Mouse (Mus musculus) CH12.LX (cell line): ENCODE results near the gene Rab25. TPM values are rescaled to one million over a fixed set of nuclear protein-coding genes. Genes with fewer than 3 reads are reported as not detected.

Experiments
- DNase-seq: peaks from one replicate; pipeline ENCODE4 v3.0.0-alpha.2; 2013; ENCODE audit errors: extremely low read depth
- H3K27ac ChIP-seq: 2 replicates; pipeline ENCODE4 v1.5.1; 2012; ENCODE audit warnings: low read depth, mild to moderate bottlenecking, control low read depth, moderate library complexity; ENCODE audit not compliant: insufficient read depth
- H3K27me3 ChIP-seq: replicated peaks from 2 replicates; pipeline ENCODE3; 2012; ENCODE audit warnings: inconsistent platforms
- H3K36me3 ChIP-seq, 2 experiments: replicated peaks in 1 of 2; 2 replicates each; pipeline versions ENCODE3 to v1.6.1; 2012; ENCODE audit warnings: inconsistent platforms in 1 of 2, low read length in 1 of 2, mild to moderate bottlenecking in 1 of 2, mixed read lengths in 1 of 2, moderate library complexity in 1 of 2; ENCODE audit not compliant: control insufficient read depth in 1 of 2, insufficient read depth in 1 of 2
- H3K4me1 ChIP-seq, 2 experiments: 2 replicates each; pipeline ENCODE4 v1.6.1; 2012; ENCODE audit warnings: inconsistent platforms in 1 of 2, moderate library complexity in 1 of 2; ENCODE audit not compliant: insufficient read depth in 2 of 2, control insufficient read depth in 1 of 2
- H3K4me2 ChIP-seq: 2 replicates; pipeline ENCODE4 v1.6.1; 2012; ENCODE audit warnings: low read depth, mild to moderate bottlenecking, control low read depth; ENCODE audit not compliant: poor library complexity, insufficient read depth, severe bottlenecking
- H3K4me3 ChIP-seq, 3 experiments: fragments of 150-350 bp in 1 of 3; sonication (generic) in 1 of 3; replicated peaks in 1 of 3; 2 replicates each; pipeline versions ENCODE3 to v1.5.1; 2011 to 2012; ENCODE audit warnings: low read depth in 2 of 3, low read length in 2 of 3, mild to moderate bottlenecking in 2 of 3, moderate library complexity in 2 of 3, control low read depth in 1 of 3, improper control_type of control experiment in 1 of 3, inconsistent platforms in 1 of 3, mixed read lengths in 1 of 3; ENCODE audit not compliant: poor library complexity in 1 of 3
- H3K79me2 ChIP-seq: replicated peaks from 2 replicates; pipeline ENCODE4 v1.6.1; 2012; ENCODE audit warnings: mild to moderate bottlenecking, moderate library complexity; ENCODE audit not compliant: control insufficient read depth, poor library complexity, insufficient read depth, severe bottlenecking; ENCODE audit errors: extremely low read depth
- H3K9ac ChIP-seq: 2 replicates; pipeline ENCODE4 v1.6.1; 2012; ENCODE audit warnings: low read depth, mild to moderate bottlenecking, control low read depth, moderate library complexity; ENCODE audit not compliant: insufficient read depth
- H3K9me3 ChIP-seq: replicated peaks from 2 replicates; pipeline ENCODE3; 2012; ENCODE audit warnings: low read length, inconsistent platforms, mixed read lengths
- BHLHE40 ChIP-seq: IDR thresholded peaks from 2 replicates; pipeline ENCODE4 v1.6.1; 2011; ENCODE audit warnings: mild to moderate bottlenecking, low read depth, low read length, improper control_type of control experiment
- CTCF ChIP-seq, 2 experiments: IDR thresholded peaks in 1 of 2; conservative IDR thresholded peaks in 1 of 2; 2 replicates each; pipeline ENCODE4 v1.5.1; 2011 to 2012; ENCODE audit warnings: low read depth in 2 of 2, low read length in 2 of 2, improper control_type of control experiment in 1 of 2, inconsistent platforms in 1 of 2, mild to moderate bottlenecking in 1 of 2, moderate library complexity in 1 of 2
- ELF1 ChIP-seq: IDR thresholded peaks from 2 replicates; pipeline ENCODE4 v1.6.1; 2014; ENCODE audit warnings: low read depth, mild to moderate bottlenecking, inconsistent platforms, low read length, improper control_type of control experiment
- EP300 ChIP-seq: IDR thresholded peaks from 2 replicates; pipeline ENCODE4 v1.6.1; 2011; ENCODE audit warnings: low read length, improper control_type of control experiment
- IRF4 ChIP-seq: IDR thresholded peaks from 2 replicates; pipeline ENCODE4 v1.6.1; 2014; ENCODE audit warnings: low read depth, mild to moderate bottlenecking, inconsistent platforms, low read length, improper control_type of control experiment
- JUN ChIP-seq: IDR thresholded peaks from 2 replicates; pipeline ENCODE4 v1.6.1; 2011; ENCODE audit warnings: low read depth, mild to moderate bottlenecking, low read length, improper control_type of control experiment, moderate library complexity; ENCODE audit not compliant: insufficient read depth
- KAT2A ChIP-seq: IDR thresholded peaks from 2 replicates; pipeline ENCODE4 v1.6.1; 2012; ENCODE audit warnings: low read length, improper control_type of control experiment, inconsistent platforms; ENCODE audit not compliant: insufficient replicate concordance
- MAX ChIP-seq: IDR thresholded peaks from 2 replicates; pipeline ENCODE4 v1.6.1; 2011; ENCODE audit warnings: low read length, improper control_type of control experiment
- MAZ ChIP-seq: IDR thresholded peaks from 2 replicates; pipeline ENCODE4 v1.6.1; 2012; ENCODE audit warnings: low read depth, mild to moderate bottlenecking, inconsistent platforms, low read length, improper control_type of control experiment, moderate library complexity
- POLR2AphosphoS2 ChIP-seq: IDR thresholded peaks from 2 replicates; pipeline ENCODE4 v1.6.1; 2011; ENCODE audit warnings: low read depth, low read length, improper control_type of control experiment
- RAD21 ChIP-seq: IDR thresholded peaks from 2 replicates; pipeline ENCODE4 v1.6.1; 2011; ENCODE audit warnings: low read depth, mild to moderate bottlenecking, low read length, improper control_type of control experiment, moderate library complexity
- RCOR1 ChIP-seq: conservative IDR thresholded peaks from 2 replicates; pipeline ENCODE4 v1.6.1; 2012; ENCODE audit warnings: low read depth, mild to moderate bottlenecking, inconsistent platforms, low read length, improper control_type of control experiment
- SIN3A ChIP-seq: IDR thresholded peaks from 2 replicates; pipeline ENCODE4 v1.6.1; 2012; ENCODE audit warnings: low read length, improper control_type of control experiment, inconsistent platforms
- TBP ChIP-seq: conservative IDR thresholded peaks from 2 replicates; pipeline ENCODE4 v1.6.1; 2011; ENCODE audit warnings: low read depth, low read length, improper control_type of control experiment
- USF1 ChIP-seq: IDR thresholded peaks from 2 replicates; pipeline ENCODE4 v1.6.1; 2014; ENCODE audit warnings: low read depth, mild to moderate bottlenecking, inconsistent platforms, low read length, improper control_type of control experiment
- USF2 ChIP-seq: conservative IDR thresholded peaks from 2 replicates; pipeline ENCODE4 v1.6.1; 2011; ENCODE audit warnings: low read depth, low read length, improper control_type of control experiment
- ZC3H11A ChIP-seq: IDR thresholded peaks from 2 replicates; pipeline ENCODE4 v1.6.1; 2012; ENCODE audit warnings: low read depth, mild to moderate bottlenecking, inconsistent platforms, low read length, improper control_type of control experiment
- ZMIZ1 ChIP-seq: IDR thresholded peaks from 2 replicates; pipeline ENCODE4 v1.6.1; 2012; ENCODE audit warnings: low read depth, mild to moderate bottlenecking, inconsistent platforms, low read length, improper control_type of control experiment
- dilution Hi-C: fragments of 300-500 bp; cut with MboI; formaldehyde crosslinking; loops from 2 replicates; pipeline ENCODE4 v1.14.3; 2020; ENCODE audit warnings: low sequenced_read_pairs; ENCODE audit not compliant: extremely low pct_unique_long_range_greater_than_20kb, extremely low pct_ligation_motif_present
- in situ Hi-C: fragments of 300-500 bp; cut with MboI; formaldehyde crosslinking; loops from 3 replicates; pipeline ENCODE4 v1.14.3; 2019; ENCODE audit warnings: low sequenced_read_pairs, low pct_ligation_motif_present, low pct_unique_long_range_greater_than_20kb, mixed read lengths
- polyA plus RNA-seq: library from polyadenylated mRNA; unstranded; fragments of >175 nt; gene quantifications from 2 replicates; pipeline ENCODE4 v1.2.1, GENCODE M21; 2012; ENCODE audit warnings: low read depth; ENCODE audit not compliant: insufficient read length
- total RNA-seq, 2 experiments: library from RNA; depleted of rRNA; stranded (reverse); fragments of 300-350 nt in 1 of 2; fragments of >200 nt in 1 of 2; gene quantifications; 2 replicates each; pipeline ENCODE4 v1.2.3; 2012 to 2014

Rab25 gene
- total and polyA plus RNA-seq, 3 experiments = 0.79 to 4.1 (median 1.8) TPM

DNA sequence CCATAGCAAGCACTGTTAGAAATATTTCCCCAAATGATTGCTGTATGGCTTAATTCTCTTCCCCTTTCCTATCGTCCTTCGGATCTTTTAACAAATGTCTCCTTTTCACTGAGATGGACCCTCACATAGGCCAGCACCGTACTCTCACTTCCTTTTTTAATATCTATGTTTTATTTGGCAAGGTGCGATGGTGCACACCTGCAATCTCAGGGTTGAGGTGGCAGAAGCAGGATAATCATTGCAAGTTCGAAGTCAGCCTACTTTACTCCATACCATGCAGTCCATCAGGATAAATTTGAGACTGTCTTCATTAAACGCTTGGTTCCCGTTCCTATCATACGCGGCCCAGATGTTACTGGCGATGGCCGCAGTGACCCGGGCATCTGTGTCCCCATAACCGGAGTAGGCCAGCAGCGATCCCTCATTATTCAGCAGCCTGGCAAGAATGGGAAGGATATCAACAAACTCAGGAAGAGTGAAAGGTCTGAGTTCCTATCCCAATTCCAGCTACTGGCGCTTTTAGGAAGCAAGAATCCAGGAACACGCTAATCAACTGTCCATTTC lies 4.1 kb upstream of the Rab25 start:
- Histone ChIP-seq H3K9ac (peak overlapping the region; percentile 91), H3K27ac (no peak overlapping the region), H3K79me2 (peaks cover 14% of the 10 kb centered on the region), H3K36me3 (peaks cover 19 to 42% of the 10 kb centered on the region in 2 experiments), H3K27me3 (no peaks in the 10 kb centered on the region), H3K9me3 (no peaks in the 10 kb centered on the region), H3K4me2 (peak overlapping the region; percentile 71), H3K4me3 (peak overlapping the region; percentile 92 to 97 (median 93)), H3K4me1 (peaks cover 7 to 28% of the 10 kb centered on the region in 2 experiments; a peak in 3 of 4 replicates)
- TF ChIP-seq MAZ (no peak), EP300 (peak; percentile 27; the same call in 1 of the 2 replicates), IRF4 (peak; percentile 37; the same call in 1 of the 2 replicates)
- no peak for DNase-seq
- dilution Hi-C loops = no loop called here
- in situ Hi-C loops = loop anchor here (10.0 kb wide), 1 partner anchor 203 kb away; no protein-coding TSS in a partner anchor

DNA sequence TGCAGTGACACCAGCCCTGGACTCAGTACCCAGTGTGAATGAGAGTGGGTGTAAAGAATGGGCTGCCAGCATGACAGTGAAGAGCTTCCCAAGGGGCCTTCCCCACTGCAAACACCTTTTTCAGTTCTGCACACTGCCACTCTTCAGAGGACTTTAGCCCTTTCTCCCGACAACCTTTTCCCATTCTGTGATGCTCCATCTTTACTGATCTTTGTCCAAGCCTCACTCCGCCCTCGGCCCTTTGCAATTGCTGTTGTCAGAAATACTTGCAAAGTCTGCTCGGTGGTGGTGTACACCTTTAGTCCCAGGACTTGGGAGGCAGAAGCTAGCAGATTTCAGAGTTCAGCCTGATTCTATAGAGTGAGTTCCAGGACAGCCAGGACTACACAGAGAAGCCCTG lies 3.5 kb upstream of the Rab25 start:
- in situ Hi-C loops = loop anchor here (10.0 kb wide), 1 partner anchor 203 kb away; no protein-coding TSS in a partner anchor
- Histone ChIP-seq H3K4me2 (peak overlapping the region; percentile 71), H3K79me2 (peaks cover 14% of the 10 kb centered on the region), H3K27me3 (no peaks in the 10 kb centered on the region), H3K9me3 (no peaks in the 10 kb centered on the region), H3K4me3 (no peak overlapping the region), H3K27ac (no peak overlapping the region), H3K9ac (no peak overlapping the region; the same call in 1 of the 2 replicates), H3K4me1 (peaks cover 7 to 28% of the 10 kb centered on the region in 2 experiments; a peak in 3 of 4 replicates), H3K36me3 (peaks cover 15 to 42% of the 10 kb centered on the region in 2 experiments)
- TF ChIP-seq ELF1 (no peak), MAZ (no peak), MAX (no peak), ZC3H11A (no peak), ZMIZ1 (no peak), POLR2AphosphoS2 (no peak), USF1 (no peak), JUN (no peak), KAT2A (no peak), CTCF (conservative IDR thresholded peaks at IDR 0.05 in 1 of 2, IDR thresholded peaks at IDR 0.05 in 1 of 2; ENCODE audit: low read depth in 2 of 2, low read length in 2 of 2) (no peak), BHLHE40 (no peak), TBP (no peak), SIN3A (no peak), USF2 (no peak), RCOR1 (no peak), RAD21 (no peak)
- DNase-seq = no peak
- dilution Hi-C loops = no loop called here
